Mouse (Mus musculus): ENCODE data around the gene Col18a1.

- TF ChIP-seq CTCF (IDR thresholded peaks at IDR 0.05; ENCODE audit: borderline replicate concordance, extremely low read depth, insufficient read depth, insufficient read length) (no peak), POLR2A (IDR thresholded peaks at IDR 0.05; ENCODE audit: borderline replicate concordance, extremely low read depth, insufficient read depth, insufficient read length, poor library complexity, severe bottlenecking) (no peak)
Observed at GRCm38 (mm10) chr10:77061426-77061825, 104.9 kb downstream of the Col18a1 start.
